Mouse (Mus musculus): ENCODE data around the gene Chp1.
A peak's percentile ranks its signal among the peaks of the same experiment; 100 is the strongest.
"Not testable (repeated sequence)": the region's sequence is repeated elsewhere in the genome, so short reads cannot be mapped to it uniquely, and the experiment has no call there.

The Chp1 gene

GRCm38 (mm10) chr2:119547522-119548370 lies at the start of gene Chp1, which contains the start of gene Exd1:
Gene Chp1 (plus strand): TSS chr2:119547697.
Gene Exd1 (minus strand): TSS chr2:119547627.
- DNase-seq (ENCODE audit: low read depth, low spot score): peak; percentile 91

GRCm38 (mm10) chr2:119498859-119499258 lies 48.6 kb upstream of the Chp1 start:
- no peak for DNase-seq (ENCODE audit: low read depth, low spot score)

GRCm38 (mm10) chr2:119500965-119501652 lies 46.4 kb upstream of the Chp1 start:
- no peak for DNase-seq (ENCODE audit: low read depth, low spot score)

GRCm38 (mm10) chr2:119507108-119507507 lies 40.4 kb upstream of the Chp1 start:
- DNase-seq (ENCODE audit: low read depth, low spot score): no peak

GRCm38 (mm10) chr2:119508518-119508917 lies 39.0 kb upstream of the Chp1 start:
- DNase-seq (ENCODE audit: low read depth, low spot score): not testable (repeated sequence)

- DNase-seq (ENCODE audit: low read depth, low spot score): no peak
Measured at GRCm38 (mm10) chr2:119510856-119511255, 36.6 kb upstream of the Chp1 start.

- no peak for DNase-seq (ENCODE audit: low read depth, low spot score)
Measured at GRCm38 (mm10) chr2:119512292-119512691, 35.2 kb upstream of the Chp1 start.

- no peak for DNase-seq (ENCODE audit: low read depth, low spot score)
Measured at GRCm38 (mm10) chr2:119514026-119514522, 33.4 kb upstream of the Chp1 start.

- DNase-seq (ENCODE audit: low read depth, low spot score): no peak
Measured at GRCm38 (mm10) chr2:119516811-119517210, 30.7 kb upstream of the Chp1 start.

- DNase-seq (ENCODE audit: low read depth, low spot score): no peak
Measured at GRCm38 (mm10) chr2:119520550-119520949, 26.9 kb upstream of the Chp1 start.

GRCm38 (mm10) chr2:119523836-119524235 lies 23.7 kb upstream of the Chp1 start:
- no peak for DNase-seq (ENCODE audit: low read depth, low spot score)

GRCm38 (mm10) chr2:119525422-119525821 lies 22.1 kb upstream of the Chp1 start:
- DNase-seq (ENCODE audit: low read depth, low spot score): no peak

- DNase-seq (ENCODE audit: low read depth, low spot score): no peak
Measured at GRCm38 (mm10) chr2:119538802-119539201, 8.7 kb upstream of the Chp1 start.

GRCm38 (mm10) chr2:119542106-119542505 lies 5.4 kb upstream of the Chp1 start:
- DNase-seq (ENCODE audit: low read depth, low spot score): no peak

- DNase-seq (ENCODE audit: low read depth, low spot score): no peak
Measured at GRCm38 (mm10) chr2:119543656-119544055, 3.8 kb upstream of the Chp1 start.

GRCm38 (mm10) chr2:119546848-119547521 lies 512 bp upstream of the Chp1 start:
- DNase-seq (ENCODE audit: low read depth, low spot score): peak; percentile 4

- no peak for DNase-seq (ENCODE audit: low read depth, low spot score)
Measured at GRCm38 (mm10) chr2:119548371-119548660, 819 bp downstream of the Chp1 start.

GRCm38 (mm10) chr2:119548691-119549090 lies 1.2 kb downstream of the Chp1 start:
- DNase-seq (ENCODE audit: low read depth, low spot score): no peak

- no peak for DNase-seq (ENCODE audit: low read depth, low spot score)
Measured at GRCm38 (mm10) chr2:119549678-119550077, 2.2 kb downstream of the Chp1 start.

- DNase-seq (ENCODE audit: low read depth, low spot score): no peak
Measured at GRCm38 (mm10) chr2:119558039-119558438, 10.5 kb downstream of the Chp1 start.

- DNase-seq (ENCODE audit: low read depth, low spot score): no peak
Measured at GRCm38 (mm10) chr2:119558737-119559340, 11.3 kb downstream of the Chp1 start.

GRCm38 (mm10) chr2:119561794-119562193 lies 14.3 kb downstream of the Chp1 start:
- no peak for DNase-seq (ENCODE audit: low read depth, low spot score)

All from brain, embryonic 18.5 days (tissue).